In the genomic region with DNA sequence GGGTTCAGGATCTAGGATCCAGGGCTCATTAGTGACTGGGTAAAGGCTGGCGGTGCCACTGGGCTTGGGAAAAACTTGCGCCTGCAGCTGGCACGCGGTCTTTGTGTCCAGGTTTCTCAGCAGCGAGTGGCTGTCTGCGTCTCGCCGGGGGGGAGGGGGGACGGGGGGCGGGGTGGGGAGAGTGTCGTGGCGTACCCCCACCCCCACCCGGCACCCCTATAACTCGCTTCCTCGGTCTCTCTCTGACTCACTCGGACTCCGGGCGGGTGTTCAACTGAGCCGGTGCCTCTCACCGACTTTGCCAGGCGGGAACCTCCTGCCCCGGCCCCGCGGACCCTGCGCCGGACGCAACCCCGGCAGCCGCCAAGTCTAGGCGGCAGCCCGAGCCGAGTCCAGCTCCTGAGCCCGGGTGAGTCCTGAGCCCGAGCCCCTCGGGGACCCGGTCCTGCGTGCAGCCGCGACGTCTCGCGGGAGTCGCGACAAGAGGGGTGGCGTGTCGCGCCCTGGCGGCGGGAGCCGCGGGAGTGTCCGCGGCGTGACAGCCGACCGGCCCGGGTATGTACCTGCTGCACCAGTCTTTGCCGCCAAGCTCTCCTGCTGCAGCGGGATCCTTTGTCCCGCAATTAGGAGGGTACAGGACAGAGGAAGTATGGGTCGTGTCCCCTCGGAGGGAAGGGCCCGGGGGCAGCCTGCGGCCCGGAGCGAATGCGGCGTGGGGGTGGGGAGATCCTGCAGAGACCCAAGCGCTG, we compare ENCODE assay signal across 8 mouse cellular contexts. TPM values are rescaled to one million over a fixed set of nuclear protein-coding genes. Genes with fewer than 3 reads are reported as not detected.
DNase-seq lines count a peak whose midpoint lies in the region; ATAC-seq lines count a peak whose summit lies in the region.

No protein-coding gene starts in this region.

- WGBS in kidney, embryonic 14.5 days, result under 1% methylated on average over 62 of the region's 69 CpGs
- under 1% methylated on average over 64 of the region's 69 CpGs for WGBS in hindbrain, embryonic 16.5 days
- WGBS in midbrain, embryonic 15.5 days, result under 1% methylated on average over 57 of the region's 69 CpGs

- no peaks in the 10 kb centered on the region for H3K36me3 ChIP-seq in kidney, embryonic 14.5 days (ENCODE audit: control insufficient read depth, insufficient read depth, low read length)
- no peaks in the 10 kb centered on the region for H3K36me3 ChIP-seq in hindbrain, embryonic 16.5 days (ENCODE audit: control insufficient read depth, insufficient read depth, low read length)
- no peaks in the 10 kb centered on the region for H3K36me3 ChIP-seq in midbrain, embryonic 15.5 days (replicated peaks)

- H3K4me2 ChIP-seq in kidney, embryonic 14.5 days (replicated peaks; ENCODE audit: low read depth, low read length), result peak overlapping the region; percentile 95
- H3K4me2 ChIP-seq in hindbrain, embryonic 16.5 days (ENCODE audit: low read length), result peak overlapping the region; percentile 98
- peak overlapping the region; percentile 98 for H3K4me2 ChIP-seq in midbrain, embryonic 15.5 days

- H3K27ac ChIP-seq in kidney, embryonic 14.5 days (ENCODE audit: low read depth, low read length), result no peak overlapping the region
- H3K27ac ChIP-seq in hindbrain, embryonic 16.5 days (ENCODE audit: low read depth, low read length), result no peak overlapping the region
- H3K27ac ChIP-seq in midbrain, embryonic 15.5 days, result peak overlapping the region; percentile 42

- peak overlapping the region; percentile 42 for H3K9ac ChIP-seq in kidney, embryonic 14.5 days (ENCODE audit: low read depth, low read length)
- H3K9ac ChIP-seq in hindbrain, embryonic 16.5 days (ENCODE audit: low read depth, low read length), result peak overlapping the region; percentile 63
- peak overlapping the region; percentile 61 for H3K9ac ChIP-seq in midbrain, embryonic 15.5 days

- H3K27me3 ChIP-seq in kidney, embryonic 14.5 days (ENCODE audit: control insufficient read depth, insufficient read depth, low read length), result peaks cover 66% of the 10 kb centered on the region
- no peaks in the 10 kb centered on the region for H3K27me3 ChIP-seq in hindbrain, embryonic 16.5 days (replicated peaks; ENCODE audit: control insufficient read depth, insufficient read depth, low read length)
- H3K27me3 ChIP-seq in midbrain, embryonic 15.5 days (replicated peaks), result peaks cover 31% of the 10 kb centered on the region

- ATAC-seq in kidney, embryonic 14.5 days (ENCODE audit: low FRiP score, low TSS enrichment), result 0 out of 2 replicates have a peak, but pooled peaks have one; percentile 33
- peak; percentile 44 for ATAC-seq in hindbrain, embryonic 16.5 days
- peak; percentile 37 for ATAC-seq in midbrain, embryonic 15.5 days (replicated peaks)
- no peak for ATAC-seq in monocyte, adult 5-6 weeks (replicated peaks; ENCODE audit: insufficient number of reproducible peaks, low FRiP score, low TSS enrichment, poor library complexity, severe bottlenecking)

- peaks cover 16% of the 10 kb centered on the region for H3K4me1 ChIP-seq in kidney, embryonic 14.5 days (ENCODE audit: control insufficient read depth, insufficient read depth, low read length)
- H3K4me1 ChIP-seq in hindbrain, embryonic 16.5 days (ENCODE audit: control insufficient read depth, insufficient read depth, low read depth, low read length), result peaks cover 38% of the 10 kb centered on the region
- peaks cover 50% of the 10 kb centered on the region for H3K4me1 ChIP-seq in midbrain, embryonic 15.5 days

- H3K9me3 ChIP-seq in kidney, embryonic 14.5 days (ENCODE audit: control insufficient read depth, low read length), result no peaks in the 10 kb centered on the region
- H3K9me3 ChIP-seq in hindbrain, embryonic 16.5 days (ENCODE audit: control insufficient read depth, low read length), result no peaks in the 10 kb centered on the region
- H3K9me3 ChIP-seq in midbrain, embryonic 15.5 days, result no peaks in the 10 kb centered on the region

- H3K4me3 ChIP-seq in kidney, embryonic 14.5 days (ENCODE audit: low read length), result peak overlapping the region; percentile 48
- H3K4me3 ChIP-seq in hindbrain, embryonic 16.5 days (ENCODE audit: low read length), result peak overlapping the region; percentile 61
- H3K4me3 ChIP-seq in midbrain, embryonic 15.5 days, result peak overlapping the region; percentile 62

- no peak for DNase-seq in kidney, adult 11 months
- DNase-seq in R1 (ENCODE audit: low read depth, low spot score), result peak; percentile 23
- peak; percentile 38 for DNase-seq in embryo, embryonic 10.5 days (ENCODE audit: low spot score)
- DNase-seq in B cell, adult 2 months, result no peak

RNA-seq across cellular contexts. Expression of a gene that starts 1.0 kb away (rescaled TPM):
- polyA plus RNA-seq in kidney, embryonic 14.5 days (2014; fragmentation: Nextera tagmentation; extraction: Ambion mirVana), result 0.36 and 0.79 TPM in 2 replicates
- polyA plus RNA-seq in hindbrain, embryonic 16.5 days (2015; fragmentation: Nextera tagmentation; extraction: Ambion mirVana), result 10.8 and 14.1 TPM in 2 replicates
- 17.1 and 17.4 TPM in 2 replicates for polyA plus RNA-seq in midbrain, embryonic 15.5 days (2015; fragmentation: Nextera tagmentation; extraction: Ambion mirVana)
- not detected in 3 replicates for total RNA-seq in monocyte, adult 5-6 weeks (2017)

Comparison
In these comparisons a context has a peak if more than half of its experiments do, and no peak if none do; other contexts are left out.
1. DNase-seq: peak in R1 (single experiment) and embryo, embryonic 10.5 days (single experiment); none in kidney, adult 11 months (single experiment) and B cell, adult 2 months (0 of 2).
2. Peak in every context shown above with its lines, with median percentiles within 50 percentile points of each other: H3K4me2 ChIP-seq, H3K4me3 ChIP-seq and H3K9ac ChIP-seq.